Comparison of ENCODE assay signal across 28 mouse cellular contexts in genomic region chr9:24778571-24778970, GRCm38 (mm10). TPM values are rescaled to one million over a fixed set of nuclear protein-coding genes. Genes with fewer than 3 reads are reported as not detected.
DNase-seq lines count a peak whose midpoint lies in the region; ATAC-seq and TF ChIP-seq lines count a peak whose summit lies in the region.
"Had no signal": no experiment of that assay in that cellular context is flagged by ENCODE, and none has a peak within 500 bp of the region (broad histone marks: within the 10 kb centered on the region; RNA-seq: fewer than 3 reads in every experiment).

No protein-coding gene starts in this region.

- H3K9me3 ChIP-seq in heart, embryonic 15.5 days (replicated peaks): no peaks in the 10 kb centered on the region
- no peaks in the 10 kb centered on the region for H3K9me3 ChIP-seq in neural tube, embryonic 15.5 days (replicated peaks)
- H3K9me3 ChIP-seq: embryonic facial prominence, embryonic 13.5 days; forebrain, embryonic 12.5 days; hindbrain, embryonic 13.5 days; midbrain, embryonic 13.5 days had no signal

- peak overlapping the region; percentile 75 for H3K4me2 ChIP-seq in heart, embryonic 15.5 days
- H3K4me2 ChIP-seq in neural tube, embryonic 15.5 days: no peak overlapping the region
- H3K4me2 ChIP-seq: forebrain, embryonic 12.5 days; midbrain, embryonic 13.5 days had no signal

- H3K79me2 ChIP-seq in heart, adult 2 months (replicated peaks; ENCODE audit: control insufficient read depth, insufficient read depth, low read length): no peaks in the 10 kb centered on the region

- intact Hi-C loops in heart, adult 2 months (cut with DNase I): no loop called here

- no peak overlapping the region for H3K4me3 ChIP-seq in heart, adult 2 months
- peak overlapping the region; percentile 44; the same call in 1 of the 2 replicates for H3K4me3 ChIP-seq in heart, embryonic 15.5 days
- H3K4me3 ChIP-seq in neural tube, embryonic 15.5 days (replicated peaks): no peak overlapping the region
- H3K4me3 ChIP-seq: erythroblast, embryonic 14.5 days; forebrain, embryonic 12.5 days; left cerebral cortex, adult 2 months; midbrain, embryonic 13.5 days had no signal

- 53% methylated on average over 14 of the region's 14 CpGs for WGBS in heart, adult 2 months
- WGBS in heart, embryonic 15.5 days: 28% methylated on average over 14 of the region's 14 CpGs
- 3% methylated on average over 14 of the region's 14 CpGs for WGBS in neural tube, embryonic 15.5 days

- no peak overlapping the region for H3K9ac ChIP-seq in heart, adult 2 months (ENCODE audit: low read depth, low read length)
- peak overlapping the region; percentile 53; the same call in 1 of the 2 replicates for H3K9ac ChIP-seq in heart, embryonic 15.5 days
- H3K9ac ChIP-seq in neural tube, embryonic 15.5 days (replicated peaks): no peak overlapping the region
- H3K9ac ChIP-seq: embryonic facial prominence, embryonic 13.5 days; forebrain, embryonic 12.5 days; hindbrain, embryonic 13.5 days; liver, postnatal 0 days; midbrain, embryonic 13.5 days had no signal

- TF ChIP-seq POLR2A in heart, adult 2 months (IDR thresholded peaks at IDR 0.05; ENCODE audit: insufficient read depth, low read depth, low read length): no peak

- peak; percentile 92 for DNase-seq in heart, adult 11 months
- no peak for DNase-seq in heart, adult 2 months
- DNase-seq in heart, adult 9 months (ENCODE audit: low spot score in 2 of 2): no peak
- peak; percentile 48 for DNase-seq in neural tube, embryonic 10.5 days (ENCODE audit: extremely low spot score, low spot score)
- no peak for DNase-seq in frontal cortex, postnatal 25 days (ENCODE audit: low spot score in 2 of 2)
- DNase-seq: adrenal gland, postnatal 14 days; cerebellum, adult 9-10 months; kidney, adult 2 months; layer of hippocampus, adult 9-11 months; liver, postnatal 0 days; thymus, adult 18-20 months; thymus, postnatal 36 days had no signal

- TF ChIP-seq CTCF in heart, adult 2 months (IDR thresholded peaks at IDR 0.05): no peak

- peaks cover 1% of the 10 kb centered on the region; the same call in 1 of the 2 replicates for H3K27me3 ChIP-seq in heart, adult 2 months (ENCODE audit: control insufficient read depth, insufficient read depth, low read length)
- peaks cover 14% of the 10 kb centered on the region; the same call in 1 of the 2 replicates for H3K27me3 ChIP-seq in heart, embryonic 15.5 days
- H3K27me3 ChIP-seq in neural tube, embryonic 15.5 days (replicated peaks): peaks cover 89% of the 10 kb centered on the region

- TF ChIP-seq EP300 in heart, adult 2 months (IDR thresholded peaks at IDR 0.05; ENCODE audit: insufficient read depth, low read depth, low read length): no peak

- H3K36me3 ChIP-seq in heart, adult 2 months (ENCODE audit: control insufficient read depth, insufficient read depth, low read length): no peaks in the 10 kb centered on the region
- no peaks in the 10 kb centered on the region for H3K36me3 ChIP-seq in heart, embryonic 15.5 days
- H3K36me3 ChIP-seq in neural tube, embryonic 15.5 days: no peaks in the 10 kb centered on the region
- H3K36me3 ChIP-seq: embryonic facial prominence, embryonic 13.5 days; forebrain, embryonic 12.5 days; hindbrain, embryonic 13.5 days; midbrain, embryonic 13.5 days had no signal

- no peak overlapping the region; the same call in 1 of the 2 replicates for H3K27ac ChIP-seq in heart, adult 2 months
- peak overlapping the region; percentile 93 for H3K27ac ChIP-seq in heart, embryonic 15.5 days
- no peak overlapping the region for H3K27ac ChIP-seq in neural tube, embryonic 15.5 days (replicated peaks)
- H3K27ac ChIP-seq: embryonic facial prominence, embryonic 13.5 days; forebrain, embryonic 12.5 days; hindbrain, embryonic 13.5 days; kidney, postnatal 0 days; left cerebral cortex, adult 2 months; midbrain, embryonic 13.5 days had no signal

- H3K4me1 ChIP-seq in heart, adult 2 months (ENCODE audit: control insufficient read depth, insufficient read depth, low read length): peaks cover 2% of the 10 kb centered on the region
- H3K4me1 ChIP-seq in heart, embryonic 15.5 days (replicated peaks): peaks cover 51% of the 10 kb centered on the region
- H3K4me1 ChIP-seq in neural tube, embryonic 15.5 days: peaks cover 24% of the 10 kb centered on the region

- no peak for ATAC-seq in heart, embryonic 15.5 days (replicated peaks; ENCODE audit: insufficient number of reproducible peaks, insufficient read depth, low FRiP score, low read depth)
- no peak for ATAC-seq in neural tube, embryonic 15.5 days (ENCODE audit: low FRiP score)
- ATAC-seq in megakaryocyte-erythroid progenitor cell, adult 5-6 weeks (replicated peaks; ENCODE audit: low FRiP score, low TSS enrichment, poor library complexity, severe bottlenecking): no peak
- ATAC-seq: CD4-positive, CD25-positive, alpha-beta regulatory T cell, adult 4 months; liver, postnatal 0 days; lung, postnatal 0 days; midbrain, embryonic 13.5 days had no signal

RNA-seq across cellular contexts. Expression of gene Tbx20, which starts 4.5 kb away (rescaled TPM):
- 10 to 100 TPM; 83.0 to 83.2 TPM for total RNA-seq in heart, adult 2 months (2021)
- polyA plus RNA-seq in heart, adult 2 months (2012; rRNA removed): 33.9 and 45.2 TPM in 2 replicates
- 62.6 and 70.1 TPM in 2 replicates for polyA plus RNA-seq in heart, embryonic 15.5 days (2015; fragmentation: Nextera tagmentation; extraction: Ambion mirVana)
- polyA plus RNA-seq in neural tube, embryonic 15.5 days (2015; fragmentation: Nextera tagmentation; extraction: Ambion mirVana): 0.03 and 0.28 TPM in 2 replicates
- total RNA-seq in megakaryocyte-erythroid progenitor cell, adult 5-6 weeks (2014; fragmentation: Nextera tagmentation): not detected in 2 replicates
- total RNA-seq in megakaryocyte-erythroid progenitor cell, adult 5-6 weeks (2017): not detected in 2 replicates
- total RNA-seq: gastrocnemius, adult 18-20 months; left cerebral cortex, adult 2 months; left cerebral cortex, postnatal 4 days had no signal
- polyA plus RNA-seq: CD4-positive, CD25-positive, alpha-beta regulatory T cell, adult 4 months; erythroblast, embryonic 14.5 days; kidney, postnatal 0 days; large intestine, adult 2 months; small intestine, adult 2 months had no signal

Comparison
In these comparisons a context has a peak if more than half of its experiments do, and no peak if none do; other contexts are left out.
1. DNase-seq: peak in heart, adult 11 months (single experiment) and neural tube, embryonic 10.5 days (single experiment); none in heart, adult 2 months (0 of 2), heart, adult 9 months (0 of 2) and frontal cortex, postnatal 25 days (0 of 2).
2. RNA of gene Tbx20, which starts 4.5 kb away (polyA plus RNA-seq): 62.6 to 70.1 TPM in heart, embryonic 15.5 days and 33.9 to 45.2 TPM in heart, adult 2 months; 0.03 to 0.28 TPM in neural tube, embryonic 15.5 days; every median in the first group is over 10 times any median in the second.